Mouse (Mus musculus) Patski (cell line): ENCODE results near the gene Erp29. TPM values are rescaled to one million over a fixed set of nuclear protein-coding genes. Genes with fewer than 3 reads are reported as not detected.

ENCODE experiments used
- ATAC-seq: fragments of 100-300 bp; one replicate; pipeline ENCODE4 v1.8.0; 2021
- CTCF ChIA-PET: fragments of 350-600 bp; sonication (Branson Sonifier 250); formaldehyde crosslinking; loops from one replicate; lab custom pipeline; 2022; ENCODE audit warnings: inconsistent platforms; lab: Charles Lee
- POLR2A ChIA-PET: fragments of 350-600 bp; sonication (Branson Sonifier 250); formaldehyde crosslinking; loops from one replicate; lab custom pipeline; 2022; ENCODE audit warnings: antibody characterized with exemption, inconsistent platforms; lab: Charles Lee
- DNase-seq: peaks from one replicate; pipeline ENCODE4 v3.0.0-alpha.2; 2011; ENCODE audit warnings: low read depth, low spot score
- H3K27me3 ChIP-seq: fragments of 371-371 bp; one replicate; pipeline ENCODE4 v1.5.1; 2021
- CTCF ChIP-seq: fragments of 100-300 bp; IDR thresholded peaks from one replicate; pipeline ENCODE4 v1.5.1; 2021
- in situ Hi-C: fragments of 300-500 bp; cut with MboI; formaldehyde crosslinking; loops from 3 replicates; pipeline ENCODE4 v1.11.1; 2018; ENCODE audit warnings: low pct_unique_long_range_greater_than_20kb, mixed read lengths
- polyA plus RNA-seq: library from polyadenylated mRNA; unstranded; gene quantifications from one replicate; pipeline ENCODE4 v1.2.3, GENCODE M21; 2021

The Erp29 gene
- polyA plus RNA-seq, 1 experiment from 2014 or later: 219 TPM

DNA sequence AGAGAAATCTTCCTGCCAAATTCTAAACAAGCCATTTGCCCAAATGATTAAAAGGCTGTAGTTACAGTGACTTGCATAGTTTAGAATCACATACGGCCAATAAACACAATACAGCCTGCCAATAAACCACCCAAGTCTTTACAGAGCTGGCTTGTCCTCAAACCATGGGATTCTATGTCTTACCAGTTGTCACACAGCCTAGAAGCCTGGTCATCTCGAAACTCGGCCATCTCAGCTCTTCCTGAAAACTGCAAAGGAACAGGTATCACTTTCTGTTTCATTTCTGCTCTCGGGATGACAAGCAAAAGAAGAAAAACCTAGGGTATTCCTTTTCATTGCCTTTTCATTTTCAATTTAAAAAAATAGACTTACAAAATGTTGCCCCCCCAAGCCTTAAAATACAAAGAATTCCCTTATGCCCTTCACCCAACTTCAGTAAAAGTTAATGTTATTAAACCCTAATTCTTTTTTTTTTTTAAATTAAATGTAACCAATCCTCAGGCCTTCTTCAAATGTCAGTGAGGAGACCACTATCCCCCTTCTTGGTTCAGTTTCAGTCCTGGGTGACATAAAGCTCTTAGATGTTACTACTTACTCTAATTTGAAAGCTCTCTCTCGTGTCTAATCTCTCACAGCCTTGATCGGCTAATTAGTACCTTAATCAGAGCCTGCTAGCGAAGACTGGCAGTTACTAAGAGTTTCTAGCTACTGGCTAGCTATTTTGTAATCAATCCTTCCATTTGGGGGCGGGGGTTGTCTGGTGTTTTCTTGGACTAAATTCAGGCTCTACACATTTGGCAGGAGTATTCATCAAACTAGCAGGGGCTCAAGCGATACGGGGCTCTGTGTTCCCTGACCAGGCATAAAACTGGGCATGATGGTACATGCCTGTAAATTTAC, 68.2 kb downstream of the Erp29 start:
- in situ Hi-C loops: loop anchor here (5.0 kb wide), 1 partner anchor 167 kb away; no protein-coding TSS in a partner anchor
- TF ChIP-seq CTCF: no peak
- ChIA-PET POLR2A (interaction anchor here (0.6 to 2.2 kb wide), 3 partner anchors 10 to 164 kb away, joined by 3 to 6 read pairs (median 5); no protein-coding TSS in a partner anchor), CTCF (interaction anchor here (1.0 to 1.2 kb wide), 4 partner anchors 9 to 64 kb away, joined by 3 to 6 read pairs (median 4); partner anchors contain the start of gene Naa25)
- H3K27me3 ChIP-seq: no peaks in the 10 kb centered on the region
- ATAC-seq (no peak), DNase-seq (no peak)

DNA sequence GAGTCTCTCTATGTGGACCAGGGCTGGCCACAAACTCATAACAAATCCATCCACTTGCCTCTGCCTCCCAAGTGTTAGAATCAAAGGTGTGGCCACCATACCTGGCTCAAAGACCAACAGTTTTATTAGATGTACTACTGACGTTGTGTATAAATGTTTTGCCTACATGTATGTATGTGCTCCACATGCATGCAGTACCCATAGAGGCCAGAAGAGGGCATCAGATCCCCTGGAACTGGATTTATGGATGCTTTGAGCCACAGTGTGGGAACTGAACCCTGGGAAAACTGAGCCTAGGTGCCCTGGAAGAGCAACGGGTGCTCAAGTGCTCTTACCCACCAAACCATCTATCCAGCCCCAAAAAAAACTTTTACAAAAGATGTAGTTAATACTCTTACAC, 71.6 kb downstream of the Erp29 start:
- in situ Hi-C loops: loop anchor here (5.0 kb wide), 1 partner anchor 163 kb away; no protein-coding TSS in a partner anchor
- no peak for DNase-seq

GRCm38 (mm10) chr5:121378678-121379256, 73.5 kb downstream of the Erp29 start:
- no peaks in the 10 kb centered on the region for H3K27me3 ChIP-seq
- ChIA-PET CTCF (interaction anchor here (1.2 kb wide), 1 partner anchor 49 kb away, joined by 3 read pairs; no protein-coding TSS in a partner anchor), POLR2A (no interaction called here)
- DNase-seq: no peak
- no peak for TF ChIP-seq CTCF
- in situ Hi-C loops: no loop called here
- no peak for ATAC-seq

More for the DNA sequence above, 71.6 kb downstream of the Erp29 start:
- ATAC-seq: no peak
- no peaks in the 10 kb centered on the region for H3K27me3 ChIP-seq
- ChIA-PET CTCF (interaction anchor here (0.6 to 1.5 kb wide), 3 partner anchors 12 to 29 kb away, joined by 3 to 5 read pairs (median 3); no protein-coding TSS in a partner anchor), POLR2A (no interaction called here)
- peak; percentile 72 for TF ChIP-seq CTCF

Other genes starting within 250 kb of the Erp29 start
- gene Rpl6, start 248.0 kb downstream of the Erp29 start, polyA plus RNA-seq: 1,368 TPM
- gene Hectd4, start 232.3 kb downstream of the Erp29 start, polyA plus RNA-seq: 13.7 TPM
- 37.5 TPM for gene Trafd1, start 66.9 kb downstream of the Erp29 start, polyA plus RNA-seq
- 36.3 TPM for gene Naa25, start 54.6 kb downstream of the Erp29 start, polyA plus RNA-seq
- gene Tmem116, start 613 bp downstream of the Erp29 start, polyA plus RNA-seq: 2.8 TPM
- gene Adam1b, start 50.9 kb upstream of the Erp29 start, polyA plus RNA-seq: 0.10 TPM
- gene Adam1a, start 93.0 kb upstream of the Erp29 start, polyA plus RNA-seq: 2.5 TPM
- 0.19 TPM for gene Gm42878, start 93.0 kb upstream of the Erp29 start, polyA plus RNA-seq
- 72.2 TPM for gene Mapkapk5, start 93.4 kb upstream of the Erp29 start, polyA plus RNA-seq
- 470 TPM for gene Aldh2, start 141.3 kb upstream of the Erp29 start, polyA plus RNA-seq
- 29.8 TPM for gene Acad12, start 166.4 kb upstream of the Erp29 start, polyA plus RNA-seq
- 34.7 TPM for gene Acad10, start 208.0 kb upstream of the Erp29 start, polyA plus RNA-seq
- gene Brap, start 208.1 kb upstream of the Erp29 start, polyA plus RNA-seq: 65.3 TPM